Mouse (Mus musculus): ENCODE data around the gene Timp2.

DNA sequence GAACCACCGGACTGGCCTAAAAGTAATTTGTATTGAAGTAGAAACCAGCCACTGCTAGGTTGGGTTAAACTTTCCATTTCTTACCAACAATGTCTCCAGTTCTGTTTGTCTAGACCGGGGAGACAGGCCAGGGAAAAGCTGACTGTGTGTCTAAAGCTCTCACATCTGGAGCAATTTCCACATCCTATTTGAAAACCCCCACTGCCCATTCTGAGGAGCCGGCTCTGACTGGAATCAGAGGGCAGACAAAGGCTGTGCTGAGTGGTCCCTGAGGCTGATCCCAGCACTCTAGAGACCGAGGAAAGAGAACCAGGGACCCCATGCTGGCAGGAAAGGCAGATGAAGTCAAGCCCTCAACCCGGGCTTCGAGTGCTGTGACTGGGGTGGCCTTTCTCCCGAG lies 17.1 kb upstream of the Timp2 start:
- TF ChIP-seq CTCF (IDR thresholded peaks at IDR 0.05; ENCODE audit: borderline replicate concordance, insufficient read depth, low read length) (no peak), POLR2A (IDR thresholded peaks at IDR 0.05; ENCODE audit: low read depth, low read length) (no peak)

Data from embryonic fibroblast, embryonic 13.5 days (primary cell).